Mouse (Mus musculus): ENCODE results near the gene Rsph14.
A peak's percentile ranks its signal among the peaks of the same experiment; 100 is the strongest.
"Not testable (repeated sequence)": the region's sequence is repeated elsewhere in the genome, so short reads cannot be mapped to it uniquely, and the experiment has no call there.

The Rsph14 gene

GRCm38 (mm10) chr10:75053655-75054054, 21.3 kb upstream of the Rsph14 start:
- DNase-seq (ENCODE audit: low read depth, low spot score), result no peak

DNA sequence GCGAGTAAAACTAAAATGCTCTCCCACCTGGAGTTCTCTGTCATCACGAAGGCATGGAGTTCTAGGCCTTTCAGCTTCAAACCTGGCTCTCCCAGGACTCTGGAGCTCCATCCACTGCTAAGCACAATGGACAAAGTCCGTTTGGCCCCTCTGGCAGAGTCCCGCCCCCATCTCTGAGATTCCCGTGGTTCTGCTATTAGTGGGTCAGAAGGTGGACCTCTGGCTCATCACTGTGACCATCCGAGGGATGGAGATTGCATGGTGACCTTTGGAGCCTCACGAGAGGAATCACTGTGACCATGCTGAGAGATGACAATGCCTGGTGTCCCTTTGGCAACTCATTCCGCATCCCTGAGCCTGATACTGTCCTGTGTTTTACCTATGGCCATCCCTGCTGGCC, 20.5 kb upstream of the Rsph14 start:
- no peak for DNase-seq (ENCODE audit: low read depth, low spot score)

DNA sequence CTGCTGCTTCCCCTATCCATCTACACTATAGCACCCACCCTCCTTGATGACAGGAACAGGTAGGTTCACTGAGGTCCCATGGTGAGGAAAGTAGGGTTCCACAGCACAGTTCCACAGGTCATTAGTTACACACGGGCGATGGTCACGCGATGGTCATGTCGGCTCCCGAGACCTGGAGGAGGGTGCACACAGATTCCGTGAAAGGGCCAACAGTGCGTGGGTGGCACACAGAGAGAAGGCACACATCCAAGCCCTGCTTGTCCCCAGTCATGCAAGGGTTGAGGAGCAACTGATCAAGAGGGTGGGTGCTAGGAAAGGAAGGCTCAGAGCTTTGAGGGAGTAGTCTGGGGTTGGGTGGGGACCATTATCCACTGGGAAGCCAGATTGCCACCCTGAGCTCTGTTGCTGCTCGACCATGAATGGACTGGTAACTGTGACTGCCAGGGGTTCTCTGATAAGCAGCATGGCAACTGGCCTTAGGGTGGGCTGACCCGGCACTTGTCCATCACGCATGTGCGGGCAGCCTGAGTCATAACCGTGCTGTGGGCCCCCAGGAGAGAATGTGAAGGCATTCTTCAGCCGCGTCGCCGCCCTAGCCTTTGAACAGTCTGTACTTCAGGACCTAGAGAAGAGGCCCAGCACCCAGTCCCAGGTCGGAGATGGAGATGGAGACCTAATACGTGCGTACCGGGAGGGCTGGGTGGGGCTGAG, 19.1 kb upstream of the Rsph14 start:
- DNase-seq (ENCODE audit: low read depth, low spot score), result no peak

DNA sequence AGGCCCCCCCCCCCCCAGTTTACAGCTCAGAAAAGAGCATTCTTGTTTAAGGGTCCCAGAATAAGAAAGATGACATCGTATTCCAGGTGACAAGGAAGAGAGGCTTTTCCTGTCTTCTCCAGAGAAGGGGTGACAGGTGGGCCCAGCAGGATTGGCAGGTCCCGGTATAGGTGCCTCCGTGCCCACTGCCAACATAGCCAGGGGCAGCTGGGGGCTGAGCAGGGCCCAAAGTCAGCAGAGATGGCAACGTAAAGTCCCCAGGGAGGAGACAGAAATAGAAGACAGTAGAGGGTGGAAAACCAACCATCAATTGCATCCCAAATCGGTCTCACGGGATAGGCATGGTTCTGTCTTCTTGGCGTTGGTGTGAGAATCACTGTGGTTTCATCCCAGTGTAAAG, 16.3 kb upstream of the Rsph14 start:
- DNase-seq (ENCODE audit: low read depth, low spot score), result no peak

GRCm38 (mm10) chr10:75045831-75046230, 13.4 kb upstream of the Rsph14 start:
- no peak for DNase-seq (ENCODE audit: low read depth, low spot score)

DNA sequence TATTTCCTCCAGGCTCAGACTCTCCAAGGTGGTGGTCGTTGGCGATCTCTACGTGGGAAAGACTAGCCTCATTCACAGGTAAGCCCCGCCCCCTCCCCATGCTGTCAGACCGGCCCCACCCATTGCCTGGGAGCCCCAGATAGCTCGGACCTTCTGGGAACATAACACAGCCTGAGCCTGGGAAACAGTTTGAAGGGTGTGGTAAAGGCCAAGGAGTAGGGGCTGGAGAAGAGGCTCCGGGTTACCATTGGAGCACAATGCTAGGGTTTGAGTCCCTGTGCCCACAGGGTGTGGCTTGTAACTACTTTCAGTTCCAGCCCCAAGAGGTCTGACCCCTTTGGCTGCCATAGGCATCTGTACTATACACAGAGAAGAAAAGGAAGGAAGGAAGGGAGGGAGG, 12.1 kb upstream of the Rsph14 start:
- DNase-seq (ENCODE audit: low read depth, low spot score), result no peak

- DNase-seq (ENCODE audit: low read depth, low spot score), result not testable (repeated sequence)
These were observed 9.7 kb upstream of the Rsph14 start for GRCm38 (mm10) chr10:75042060-75042459.

- peak; percentile 99 for DNase-seq (ENCODE audit: low read depth, low spot score)
These were observed 4.5 kb upstream of the Rsph14 start, which contains the start of gene Rab36 for GRCm38 (mm10) chr10:75036883-75037379. Gene Rab36, plus strand, starts transcription at chr10:75037058.

- DNase-seq (ENCODE audit: low read depth, low spot score), result no peak
These were observed 856 bp downstream of the Rsph14 start for GRCm38 (mm10) chr10:75031345-75032114.

DNA sequence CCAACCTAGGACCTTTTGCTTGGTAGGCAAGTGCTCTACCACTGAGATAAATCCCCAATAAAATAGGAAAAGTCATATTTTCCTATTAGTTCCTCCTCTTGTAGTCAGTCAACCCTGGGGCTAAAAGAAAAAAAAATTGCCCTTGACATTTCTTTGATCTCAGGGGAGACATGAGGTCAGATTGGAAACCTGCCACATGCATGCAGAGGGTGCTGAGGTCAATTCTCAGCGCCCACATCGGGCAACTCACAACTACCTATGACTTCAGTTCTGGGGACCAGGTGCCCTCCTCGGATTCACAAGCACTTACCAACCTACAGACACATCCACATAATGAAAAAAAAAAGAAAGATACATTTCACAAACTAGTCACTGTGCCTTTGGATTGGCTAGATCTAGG, 2.2 kb downstream of the Rsph14 start:
- DNase-seq (ENCODE audit: low read depth, low spot score), result no peak

DNA sequence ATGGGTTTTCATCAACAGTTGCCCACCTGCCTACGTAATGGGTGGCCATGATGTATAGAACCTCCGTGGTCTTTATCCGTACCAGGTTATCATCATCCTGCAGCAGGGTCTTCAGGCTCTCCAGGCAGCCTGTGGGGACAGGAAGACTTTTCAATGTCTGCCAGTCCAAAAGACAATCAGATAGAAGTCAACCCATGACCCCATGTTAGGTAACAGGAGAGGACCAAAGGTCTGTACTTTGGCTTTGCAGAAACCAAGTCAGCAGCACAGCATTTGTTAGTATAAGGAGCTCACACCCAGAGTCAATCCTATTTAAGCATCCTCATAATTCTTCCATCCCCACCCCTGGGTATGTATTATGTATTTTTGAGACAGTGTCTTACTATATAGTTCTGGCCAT, 2.7 kb downstream of the Rsph14 start:
- no peak for DNase-seq (ENCODE audit: low read depth, low spot score)

GRCm38 (mm10) chr10:75028743-75029142, 3.6 kb downstream of the Rsph14 start:
- no peak for DNase-seq (ENCODE audit: low read depth, low spot score)

- no peak for DNase-seq (ENCODE audit: low read depth, low spot score)
These were observed 5.9 kb downstream of the Rsph14 start for GRCm38 (mm10) chr10:75026491-75026890.

GRCm38 (mm10) chr10:75021138-75021537, 11.2 kb downstream of the Rsph14 start:
- DNase-seq (ENCODE audit: low read depth, low spot score), result peak; percentile 77

- DNase-seq (ENCODE audit: low read depth, low spot score), result no peak
These were observed 12.1 kb downstream of the Rsph14 start for GRCm38 (mm10) chr10:75020271-75020670.

- no peak for DNase-seq (ENCODE audit: low read depth, low spot score)
These were observed 15.9 kb downstream of the Rsph14 start for GRCm38 (mm10) chr10:75016481-75016880.

- no peak for DNase-seq (ENCODE audit: low read depth, low spot score)
These were observed 16.9 kb downstream of the Rsph14 start for GRCm38 (mm10) chr10:75015465-75015864.

GRCm38 (mm10) chr10:75010704-75011103, 21.7 kb downstream of the Rsph14 start:
- DNase-seq (ENCODE audit: low read depth, low spot score), result no peak

GRCm38 (mm10) chr10:75006889-75007662, 25.3 kb downstream of the Rsph14 start:
- DNase-seq (ENCODE audit: low read depth, low spot score), result peak; percentile 33

- DNase-seq (ENCODE audit: low read depth, low spot score), result no peak
These were observed 28.3 kb downstream of the Rsph14 start for GRCm38 (mm10) chr10:75004067-75004466.

- no peak for DNase-seq (ENCODE audit: low read depth, low spot score)
These were observed 31.0 kb downstream of the Rsph14 start for GRCm38 (mm10) chr10:75001391-75001790.

- peak; percentile 65 for DNase-seq (ENCODE audit: low read depth, low spot score)
These were observed 37.0 kb downstream of the Rsph14 start for GRCm38 (mm10) chr10:74995377-74995776.

Measured in mesoderm, embryonic 11.5 days (tissue).